27 mouse cellular contexts compared by ENCODE assay signal in genomic region chr10:39308535-39308934, GRCm38 (mm10).
"Had no signal": no experiment of that assay in that cellular context is flagged by ENCODE, and none has a peak within 500 bp of the region (broad histone marks: within the 10 kb centered on the region; RNA-seq: fewer than 3 reads in every experiment).

No protein-coding gene starts in this region.

- H3K36me3 ChIP-seq: embryonic facial prominence, embryonic 10.5 days; embryonic facial prominence, embryonic 12.5 days; embryonic facial prominence, embryonic 13.5 days; embryonic facial prominence, embryonic 15.5 days; forebrain, embryonic 10.5 days; forebrain, embryonic 12.5 days; forebrain, embryonic 15.5 days had no signal

- H3K4me2 ChIP-seq: embryonic facial prominence, embryonic 12.5 days; embryonic facial prominence, embryonic 13.5 days; embryonic facial prominence, embryonic 15.5 days; forebrain, embryonic 12.5 days; forebrain, embryonic 13.5 days; forebrain, embryonic 15.5 days had no signal

- H3K27me3 ChIP-seq: embryonic facial prominence, embryonic 12.5 days; embryonic facial prominence, embryonic 13.5 days; embryonic facial prominence, embryonic 15.5 days; forebrain, embryonic 12.5 days; forebrain, embryonic 13.5 days; forebrain, embryonic 15.5 days had no signal

- H3K9ac ChIP-seq: embryonic facial prominence, embryonic 12.5 days; embryonic facial prominence, embryonic 13.5 days; embryonic facial prominence, embryonic 15.5 days; forebrain, embryonic 12.5 days; forebrain, embryonic 13.5 days; forebrain, embryonic 15.5 days; forebrain, postnatal 0 days had no signal

- H3K9me3 ChIP-seq: embryonic facial prominence, embryonic 10.5 days; embryonic facial prominence, embryonic 12.5 days; embryonic facial prominence, embryonic 13.5 days; embryonic facial prominence, embryonic 15.5 days; forebrain, embryonic 10.5 days; forebrain, embryonic 12.5 days; forebrain, embryonic 13.5 days; forebrain, embryonic 15.5 days had no signal

- H3K4me3 ChIP-seq: embryonic facial prominence, embryonic 10.5 days; embryonic facial prominence, embryonic 12.5 days; embryonic facial prominence, embryonic 13.5 days; embryonic facial prominence, embryonic 15.5 days; erythroblast, embryonic 14.5 days; forebrain, embryonic 10.5 days; forebrain, embryonic 12.5 days; forebrain, embryonic 13.5 days; forebrain, embryonic 15.5 days; gastrocnemius, adult 2 months; heart, adult 2 months had no signal

- H3K27ac ChIP-seq: embryonic facial prominence, embryonic 10.5 days; embryonic facial prominence, embryonic 12.5 days; embryonic facial prominence, embryonic 13.5 days; embryonic facial prominence, embryonic 15.5 days; forebrain, embryonic 10.5 days; forebrain, embryonic 12.5 days; forebrain, embryonic 13.5 days; forebrain, embryonic 15.5 days; gastrocnemius, adult 2 months; heart, adult 2 months had no signal

- H3K4me1 ChIP-seq: embryonic facial prominence, embryonic 10.5 days; embryonic facial prominence, embryonic 12.5 days; embryonic facial prominence, embryonic 13.5 days; embryonic facial prominence, embryonic 15.5 days; forebrain, embryonic 10.5 days; forebrain, embryonic 12.5 days; forebrain, embryonic 13.5 days; forebrain, embryonic 15.5 days had no signal

- DNase-seq: cerebellum, adult 8-10 months; cerebellum, adult 9-10 months; cerebellum, adult 9-11 months; cerebellum, postnatal 10 days; cerebellum, postnatal 14 days; cerebellum, postnatal 25 days; cerebellum, postnatal 36 days; embryo, embryonic 11 days; forebrain, postnatal 0 days; gastrocnemius, adult 2 months; gastrocnemius, postnatal 10 days; gastrocnemius, postnatal 14 days; gastrocnemius, postnatal 25 days; gastrocnemius, postnatal 36 days; heart, adult 11 months; heart, adult 18-20 months; heart, adult 2 months had no signal

- ATAC-seq: forebrain, embryonic 13.5 days; forebrain, embryonic 15.5 days; forebrain, embryonic 16.5 days; forebrain, postnatal 0 days had no signal
